Mouse (Mus musculus) embryonic facial prominence, embryonic 13.5 days (tissue): Measurements from ENCODE around the gene Med9. TPM values are rescaled to one million over a fixed set of nuclear protein-coding genes. Genes with fewer than 3 reads are reported as not detected.

Experiments
- ATAC-seq: fragments of 200-750 bp; cut with Nextera tagmentation; 2 replicates; pipeline ENCODE4 v1.8.0; 2017; ENCODE audit warnings: low read depth; ENCODE audit not compliant: insufficient number of reproducible peaks, insufficient read depth, low FRiP score, low TSS enrichment
- H3K27ac ChIP-seq: fragments of 300-500 bp; sonication (generic); 2 replicates; pipeline ENCODE4 v1.5.1; 2015; ENCODE audit warnings: moderate library complexity, mild to moderate bottlenecking, inconsistent platforms
- H3K27me3 ChIP-seq: fragments of 300-500 bp; sonication (generic); 2 replicates; pipeline ENCODE4 v1.6.1; 2015; ENCODE audit warnings: mild to moderate bottlenecking, inconsistent platforms
- H3K36me3 ChIP-seq: fragments of 300-500 bp; sonication (generic); 2 replicates; pipeline ENCODE4 v1.6.1; 2015; ENCODE audit warnings: mild to moderate bottlenecking, inconsistent platforms
- H3K4me1 ChIP-seq: fragments of 300-500 bp; sonication (generic); 2 replicates; pipeline ENCODE4 v1.6.1; 2015; ENCODE audit warnings: inconsistent platforms
- H3K4me2 ChIP-seq: fragments of 300-500 bp; sonication (generic); 2 replicates; pipeline ENCODE4 v1.6.1; 2015; ENCODE audit warnings: moderate library complexity, mild to moderate bottlenecking, inconsistent platforms
- H3K4me3 ChIP-seq: fragments of 300-500 bp; sonication (generic); 2 replicates; pipeline ENCODE4 v1.5.1; 2015; ENCODE audit warnings: mild to moderate bottlenecking, inconsistent platforms
- H3K9ac ChIP-seq: fragments of 300-500 bp; sonication (generic); 2 replicates; pipeline ENCODE4 v1.6.1; 2015; ENCODE audit warnings: mild to moderate bottlenecking, inconsistent platforms
- H3K9me3 ChIP-seq: fragments of 300-500 bp; sonication (generic); 2 replicates; pipeline ENCODE4 v1.6.1; 2016; ENCODE audit warnings: inconsistent platforms
- WGBS: fragments of 180-500 bp; shearing (Covaris S2); methylation state at CpG from one replicate; pipeline ENCODE4 v1.1.7; 2015; ENCODE audit warnings: mixed read lengths; 5-methylcytosine and 5-hydroxymethylcytosine counted together
- polyA plus RNA-seq: library from polyadenylated mRNA; unstranded; fragments of >200 nt; fragmentation: Nextera tagmentation; extraction: Ambion mirVana; gene quantifications from 2 replicates; pipeline ENCODE4 v1.2.1, GENCODE M21; 2015

Med9 gene
- 35.9 and 40.0 TPM in 2 replicates for polyA plus RNA-seq

DNA sequence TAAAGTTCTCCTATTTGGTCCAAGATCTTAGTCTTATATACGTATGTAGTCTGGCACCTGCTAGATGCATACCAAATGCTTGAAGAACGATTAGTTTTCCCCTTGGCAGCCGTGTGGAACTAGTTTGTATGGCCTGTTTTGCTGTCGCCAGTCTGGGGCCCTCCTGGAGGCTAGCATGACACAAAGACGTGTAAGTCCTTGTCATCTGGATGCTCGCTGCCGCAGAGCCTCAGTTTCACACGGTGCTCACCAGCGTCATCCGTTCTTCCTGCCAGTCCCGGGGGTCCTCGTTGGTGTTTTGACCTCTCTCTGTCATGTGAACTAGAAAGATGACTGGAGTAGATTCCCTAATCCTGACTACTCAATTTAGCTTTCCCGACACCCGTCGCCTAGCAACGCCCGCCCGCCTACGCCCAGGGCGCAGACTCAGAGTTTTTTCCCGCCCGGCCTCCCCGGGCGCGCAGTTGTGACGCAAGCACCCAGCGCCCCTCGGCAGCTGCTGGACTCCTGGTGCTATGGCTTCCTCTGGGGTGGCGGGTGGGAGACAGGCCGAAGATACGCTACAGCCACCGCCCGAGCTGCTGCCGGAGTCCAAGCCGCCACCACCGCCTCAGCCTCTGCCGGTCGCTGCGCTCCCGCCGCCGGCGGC is at the start of gene Med9:
Gene Med9 (plus strand): TSS at position 455 of the 649 bp plus-strand sequence.
- no peaks in the 10 kb centered on the region for H3K36me3 ChIP-seq
- no peaks in the 10 kb centered on the region for H3K27me3 ChIP-seq
- peak within 1 kb of the TSS; percentile 83 for H3K4me2 ChIP-seq
- peaks cover 22% of the 10 kb centered on the region for H3K4me1 ChIP-seq
- under 1% methylated on average over 43 of the region's 43 CpGs for WGBS
- peak within 1 kb of the TSS; percentile 98 for H3K4me3 ChIP-seq
- ATAC-seq = peak; percentile 87
- peak within 1 kb of the TSS; percentile 76 for H3K27ac ChIP-seq
- no peaks in the 10 kb centered on the region for H3K9me3 ChIP-seq
- peak within 1 kb of the TSS; percentile 98 for H3K9ac ChIP-seq

DNA sequence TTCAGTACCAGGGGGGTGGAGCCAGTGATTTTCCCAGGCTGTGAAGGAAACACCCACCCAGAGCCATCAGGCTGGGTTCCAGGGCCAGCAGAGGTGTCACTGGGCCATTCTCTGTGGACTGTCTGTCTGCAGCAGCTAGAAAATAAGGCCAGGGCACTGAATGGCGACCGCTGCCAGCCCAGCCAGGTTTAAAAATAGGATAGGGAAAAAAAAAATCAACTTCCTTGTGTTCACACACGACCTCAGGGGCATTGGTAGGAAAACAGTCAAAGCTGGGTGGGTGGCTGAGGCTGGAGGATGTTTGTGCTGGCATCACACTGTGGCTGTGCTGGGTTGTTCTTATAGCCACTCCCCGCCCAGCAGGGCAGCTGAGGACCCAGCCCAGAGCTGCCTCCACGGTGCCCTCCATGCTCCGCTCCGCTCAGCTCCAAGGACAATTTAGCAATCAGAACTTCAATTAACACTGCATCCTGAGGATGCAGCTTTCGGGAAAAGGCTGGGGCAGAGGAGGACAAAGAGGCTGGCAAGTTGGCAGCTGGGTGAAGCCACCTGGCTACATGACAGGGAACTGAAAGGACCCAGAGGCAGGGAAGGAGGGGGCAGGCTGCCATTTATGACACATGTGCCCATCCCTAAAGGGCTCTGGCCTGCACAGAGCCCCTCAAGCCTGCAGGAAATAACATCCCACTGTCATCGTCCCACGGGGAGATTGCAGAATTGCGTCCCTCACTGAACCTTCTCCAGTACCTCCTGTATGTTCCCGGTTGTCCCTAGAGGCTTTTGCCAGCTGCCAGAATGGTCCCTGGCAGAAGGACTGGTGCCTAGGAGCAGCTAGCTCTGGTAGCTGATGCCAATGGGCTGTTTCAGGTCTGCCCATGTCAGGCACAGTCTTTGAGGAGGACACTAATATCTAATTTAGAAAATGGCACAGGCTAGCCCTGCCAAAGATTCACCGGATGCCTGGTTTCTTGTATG is 48.0 kb upstream of the Med9 start:
- peaks cover 13% of the 10 kb centered on the region for H3K4me1 ChIP-seq
- H3K27ac ChIP-seq = no peak overlapping the region
- WGBS = 54% methylated on average over 13 of the region's 13 CpGs
- no peaks in the 10 kb centered on the region for H3K36me3 ChIP-seq
- no peaks in the 10 kb centered on the region for H3K9me3 ChIP-seq
- H3K4me3 ChIP-seq = no peak overlapping the region
- H3K4me2 ChIP-seq = no peak overlapping the region
- no peak for ATAC-seq
- H3K9ac ChIP-seq = no peak overlapping the region
- H3K27me3 ChIP-seq = no peaks in the 10 kb centered on the region

- ATAC-seq = no peak
- Histone ChIP-seq H3K27ac (no peak overlapping the region), H3K36me3 (no peaks in the 10 kb centered on the region), H3K9ac (no peak overlapping the region), H3K9me3 (no peaks in the 10 kb centered on the region), H3K4me1 (peaks cover 3% of the 10 kb centered on the region), H3K27me3 (no peaks in the 10 kb centered on the region), H3K4me3 (no peak overlapping the region), H3K4me2 (no peak overlapping the region)
- WGBS = 88% methylated on average over 1 of the region's 1 CpGs
Measured at GRCm38 (mm10) chr11:59900995-59901394, 47.0 kb upstream of the Med9 start.

GRCm38 (mm10) chr11:59902045-59902726 is 45.8 kb upstream of the Med9 start:
- Histone ChIP-seq H3K9me3 (no peaks in the 10 kb centered on the region), H3K9ac (no peak overlapping the region), H3K27me3 (no peaks in the 10 kb centered on the region), H3K4me1 (peaks cover 3% of the 10 kb centered on the region; the same call in 1 of the 2 replicates), H3K4me2 (no peak overlapping the region), H3K27ac (peak overlapping the region; percentile 19; the same call in 1 of the 2 replicates), H3K4me3 (no peak overlapping the region), H3K36me3 (no peaks in the 10 kb centered on the region)
- no peak for ATAC-seq
- 57% methylated on average over 8 of the region's 8 CpGs for WGBS

DNA sequence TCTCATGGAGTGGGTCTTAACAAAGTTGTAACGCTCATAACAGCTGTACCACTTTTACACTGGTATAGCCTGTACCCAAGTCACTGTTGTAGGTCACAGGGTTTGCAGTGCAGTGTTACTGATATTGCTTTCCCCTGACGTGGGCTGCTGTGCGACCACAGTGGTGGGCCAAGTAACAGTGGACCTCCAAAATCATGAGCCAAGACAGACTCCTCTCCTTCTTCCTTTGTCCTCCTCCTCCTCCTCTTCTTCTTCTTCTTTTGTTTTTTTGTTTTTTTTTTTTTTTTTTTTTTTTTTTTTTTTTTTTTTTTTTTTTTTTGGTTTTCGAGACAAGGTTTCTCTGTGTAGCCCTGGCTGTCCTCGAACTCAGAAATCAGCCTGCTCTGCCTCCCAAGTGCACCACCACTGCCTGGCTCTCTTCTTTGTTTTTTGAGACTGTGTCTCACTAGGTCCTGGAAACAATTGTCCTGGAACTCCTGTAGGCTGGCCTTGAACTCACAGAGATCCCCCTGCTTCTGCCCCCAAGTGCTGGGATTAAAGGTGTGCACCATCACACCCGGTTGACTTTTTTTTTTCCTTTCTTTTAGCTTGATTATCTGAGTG is 41.4 kb upstream of the Med9 start:
- H3K9ac ChIP-seq = no peak overlapping the region
- no peak overlapping the region for H3K4me3 ChIP-seq
- H3K27ac ChIP-seq = no peak overlapping the region
- no peaks in the 10 kb centered on the region for H3K36me3 ChIP-seq
- no peak for ATAC-seq
- WGBS = 88% methylated on average over 6 of the region's 6 CpGs
- H3K9me3 ChIP-seq = no peaks in the 10 kb centered on the region
- H3K27me3 ChIP-seq = no peaks in the 10 kb centered on the region
- no peaks in the 10 kb centered on the region; the same call in 1 of the 2 replicates for H3K4me1 ChIP-seq
- H3K4me2 ChIP-seq = no peak overlapping the region

- no peak overlapping the region for H3K9ac ChIP-seq
- no peaks in the 10 kb centered on the region for H3K4me1 ChIP-seq
- H3K27ac ChIP-seq = no peak overlapping the region
- no peaks in the 10 kb centered on the region for H3K36me3 ChIP-seq
- H3K9me3 ChIP-seq = no peaks in the 10 kb centered on the region
- H3K4me3 ChIP-seq = no peak overlapping the region
- no peak for ATAC-seq
- no peaks in the 10 kb centered on the region for H3K27me3 ChIP-seq
- H3K4me2 ChIP-seq = no peak overlapping the region
- 77% methylated on average over 3 of the region's 3 CpGs for WGBS
Measured at GRCm38 (mm10) chr11:59908446-59908845, 39.6 kb upstream of the Med9 start.

DNA sequence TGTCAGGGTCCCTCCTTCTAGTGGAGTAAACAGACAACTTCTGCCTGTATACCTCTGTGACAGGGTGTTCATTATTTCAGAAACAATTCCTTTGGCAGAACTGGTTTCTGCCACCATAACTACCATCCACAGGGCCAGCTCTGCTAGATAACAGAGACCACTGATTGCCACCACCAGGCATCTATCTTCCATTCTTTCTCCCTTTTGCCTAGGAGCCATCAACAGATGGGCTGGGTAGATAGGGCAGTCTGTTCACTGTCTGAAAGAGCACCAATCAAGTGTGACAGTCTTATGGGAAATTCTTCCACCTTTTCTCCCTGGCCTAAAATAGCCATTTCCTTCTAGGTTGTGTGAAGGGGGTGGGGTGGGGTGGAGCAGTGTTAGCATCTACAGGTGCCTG is 37.4 kb upstream of the Med9 start:
- Histone ChIP-seq H3K4me2 (no peak overlapping the region), H3K27ac (no peak overlapping the region), H3K4me3 (no peak overlapping the region), H3K4me1 (no peaks in the 10 kb centered on the region), H3K36me3 (no peaks in the 10 kb centered on the region), H3K9me3 (no peaks in the 10 kb centered on the region), H3K9ac (no peak overlapping the region), H3K27me3 (peaks cover 3% of the 10 kb centered on the region; the same call in 1 of the 2 replicates)
- no peak for ATAC-seq

GRCm38 (mm10) chr11:59911523-59911922 is 36.5 kb upstream of the Med9 start:
- Histone ChIP-seq H3K4me2 (no peak overlapping the region), H3K4me3 (no peak overlapping the region), H3K9ac (no peak overlapping the region), H3K27ac (no peak overlapping the region), H3K4me1 (no peaks in the 10 kb centered on the region), H3K36me3 (no peaks in the 10 kb centered on the region), H3K9me3 (no peaks in the 10 kb centered on the region), H3K27me3 (peaks cover 3% of the 10 kb centered on the region; the same call in 1 of the 2 replicates)
- no peak for ATAC-seq
- WGBS = 69% methylated on average over 1 of the region's 1 CpGs

DNA sequence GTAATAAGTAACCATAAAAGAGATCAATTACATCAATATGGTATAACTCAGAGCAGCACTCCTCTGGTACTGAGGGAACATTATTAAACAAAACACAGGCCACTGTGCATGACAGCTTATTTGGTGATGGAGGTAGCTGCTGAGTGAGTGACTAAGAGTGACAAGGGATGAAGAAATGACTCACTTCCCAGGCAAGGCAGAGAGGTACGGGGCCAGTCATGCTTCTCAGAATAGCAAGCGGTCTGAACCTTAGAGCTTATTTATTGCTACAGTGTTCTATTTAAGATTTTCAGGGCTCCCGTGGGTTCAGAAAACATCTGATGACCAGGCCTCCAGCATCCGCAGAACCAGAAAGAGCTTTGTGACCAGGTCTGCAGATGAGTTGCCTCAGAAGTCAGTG is 34.3 kb upstream of the Med9 start:
- H3K36me3 ChIP-seq = no peaks in the 10 kb centered on the region
- H3K4me2 ChIP-seq = no peak overlapping the region
- H3K4me3 ChIP-seq = no peak overlapping the region
- no peak for ATAC-seq
- H3K4me1 ChIP-seq = no peaks in the 10 kb centered on the region
- peaks cover 3% of the 10 kb centered on the region; the same call in 1 of the 2 replicates for H3K27me3 ChIP-seq
- no peaks in the 10 kb centered on the region for H3K9me3 ChIP-seq
- H3K9ac ChIP-seq = no peak overlapping the region
- H3K27ac ChIP-seq = no peak overlapping the region
- WGBS = 84% methylated on average over 4 of the region's 4 CpGs

- no peak overlapping the region for H3K9ac ChIP-seq
- no peaks in the 10 kb centered on the region for H3K4me1 ChIP-seq
- WGBS = 54% methylated on average over 4 of the region's 4 CpGs
- H3K27ac ChIP-seq = no peak overlapping the region
- no peak overlapping the region for H3K4me3 ChIP-seq
- no peak for ATAC-seq
- H3K27me3 ChIP-seq = peaks cover 3% of the 10 kb centered on the region; the same call in 1 of the 2 replicates
- H3K9me3 ChIP-seq = no peaks in the 10 kb centered on the region
- H3K36me3 ChIP-seq = no peaks in the 10 kb centered on the region
- H3K4me2 ChIP-seq = no peak overlapping the region
Measured at GRCm38 (mm10) chr11:59918014-59918413, 30.0 kb upstream of the Med9 start.

DNA sequence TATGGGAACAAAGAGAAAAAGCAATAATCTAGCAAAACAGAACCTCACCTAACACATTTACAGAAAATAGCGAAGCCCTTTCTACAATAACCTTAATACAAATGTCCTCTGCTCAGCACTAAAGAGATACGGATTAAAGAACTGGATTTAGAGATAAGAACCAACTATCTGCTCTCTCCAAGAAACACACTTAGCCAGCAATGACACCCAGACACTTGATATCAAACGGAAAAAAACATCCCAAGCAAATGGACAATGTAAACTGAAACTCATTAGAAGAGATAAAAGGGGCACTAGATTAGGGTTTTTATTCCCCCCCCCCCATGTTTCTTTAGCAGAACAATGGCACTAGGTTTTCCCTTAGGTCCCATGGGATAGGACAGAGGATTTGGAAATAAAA is 28.6 kb upstream of the Med9 start:
- Histone ChIP-seq H3K4me1 (no peaks in the 10 kb centered on the region), H3K4me2 (no peak overlapping the region), H3K4me3 (no peak overlapping the region), H3K36me3 (no peaks in the 10 kb centered on the region), H3K9me3 (no peaks in the 10 kb centered on the region), H3K27me3 (peaks cover 3% of the 10 kb centered on the region; the same call in 1 of the 2 replicates), H3K27ac (no peak overlapping the region), H3K9ac (no peak overlapping the region)
- ATAC-seq = no peak
- 69% methylated on average over 3 of the region's 3 CpGs for WGBS
